Mouse (Mus musculus): ENCODE data around the gene Abcb5. TPM values are rescaled to one million over a fixed set of nuclear protein-coding genes. Genes with fewer than 3 reads are reported as not detected.

The Abcb5 gene
- not detected in 2 replicates for polyA plus RNA-seq (2021; fragmentation: Nextera tagmentation)
- long read RNA-seq, experiment 1 = 0 reads
- long read RNA-seq, experiment 2 = 0 reads

DNA sequence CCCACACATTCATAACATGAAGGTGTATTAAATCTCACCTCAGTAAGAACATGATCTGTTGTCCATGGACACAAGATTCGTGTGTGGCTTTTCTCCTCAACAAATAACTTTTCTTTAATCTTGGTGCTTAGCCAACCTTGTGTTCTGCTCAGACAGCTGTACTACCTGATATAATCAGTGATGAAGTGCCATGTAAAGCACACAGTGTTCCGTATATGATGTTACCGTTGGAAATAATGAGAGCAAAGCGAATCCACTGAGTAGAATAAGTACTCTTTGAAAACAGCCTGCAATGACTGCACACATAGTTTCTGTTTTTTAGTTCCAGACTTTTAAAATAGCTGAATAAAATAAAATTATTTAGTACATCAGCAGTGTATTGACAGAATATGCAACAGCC lies at the start of gene Abcb5:
Gene Abcb5 (minus strand): TSS at position 101 of the 400 bp plus-strand sequence.

DNA sequence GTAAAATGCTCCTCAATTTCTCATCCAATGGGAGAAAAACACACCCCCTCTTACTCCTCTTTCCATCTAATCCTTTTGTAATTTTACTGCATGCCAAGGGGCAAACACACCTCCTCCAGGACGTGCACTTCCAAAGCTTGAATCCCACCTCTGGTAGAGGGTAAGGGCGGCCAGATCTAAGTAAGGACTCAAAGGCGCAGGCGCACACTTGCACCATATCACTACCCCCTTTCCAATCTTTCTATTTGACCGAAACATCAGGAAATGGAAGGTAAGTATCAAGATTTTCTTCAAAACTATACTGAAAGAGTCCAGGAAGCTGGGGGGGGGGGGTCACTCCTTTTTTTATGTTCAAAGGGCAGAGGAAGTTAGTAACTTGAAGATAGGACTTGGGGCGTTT lies 120.0 kb downstream of the Abcb5 start, which contains the start of gene Sp8:
Gene Sp8 (plus strand): TSS at position 109 of the 400 bp plus-strand sequence.

Other genes with a start within 250 kb of the Abcb5 start
- 1.3 and 1.8 TPM in 2 replicates for gene Sp8, start 120.1 kb downstream of the Abcb5 start, polyA plus RNA-seq (2021; fragmentation: Nextera tagmentation)

Data from left cerebral cortex, adult 6 months (tissue).